ENCODE assay signal across 10 mouse cellular contexts in the genomic region with DNA sequence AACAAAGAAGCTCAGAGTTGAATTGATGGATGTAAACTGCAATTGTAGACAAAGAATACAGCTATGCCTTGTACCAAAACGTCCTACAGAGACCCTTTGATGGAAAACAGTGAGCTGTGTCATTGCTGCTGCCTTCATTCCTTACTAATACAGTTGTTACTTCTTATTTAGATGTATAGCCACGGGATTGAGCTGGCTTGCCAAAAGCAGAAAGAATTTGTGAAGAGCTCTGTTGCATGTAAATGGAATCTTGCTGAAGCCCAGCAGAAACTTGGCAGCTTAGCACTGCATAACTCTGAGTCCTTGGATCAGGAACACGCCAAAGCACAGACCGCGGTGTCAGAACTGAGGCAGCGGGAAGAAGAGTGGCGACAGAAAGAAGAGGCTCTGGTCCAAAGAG. TPM values are rescaled to one million over a fixed set of nuclear protein-coding genes. Genes with fewer than 3 reads are reported as not detected.
DNase-seq lines count a peak whose midpoint lies in the region; ATAC-seq and TF ChIP-seq lines count a peak whose summit lies in the region.
"Had no signal": no experiment of that assay in that cellular context is flagged by ENCODE, and none has a peak within 500 bp of the region (broad histone marks: within the 10 kb centered on the region; RNA-seq: fewer than 3 reads in every experiment).

No protein-coding gene starts in this region.

- no peak for TF ChIP-seq POLR2A in lung, adult 2 months (IDR thresholded peaks at IDR 0.05; ENCODE audit: borderline replicate concordance, extremely low read depth, low read depth, low read length)

- ATAC-seq in lung, postnatal 0 days = no peak
- ATAC-seq: activated CD4-positive, CD25-positive, alpha-beta regulatory T cell, adult 4 months had no signal

- H3K27me3 ChIP-seq in lung, postnatal 0 days (replicated peaks; ENCODE audit: insufficient read depth, low read length) = no peaks in the 10 kb centered on the region
- H3K27me3 ChIP-seq: megakaryocyte, embryonic 14.5 days had no signal

- no peak for TF ChIP-seq CTCF in lung, postnatal 0 days (IDR thresholded peaks at IDR 0.05)
- TF ChIP-seq CTCF in lung, adult 2 months (IDR thresholded peaks at IDR 0.05; ENCODE audit: insufficient read depth, low read length) = no peak

- 67% methylated on average over 7 of the region's 7 CpGs for WGBS in lung, postnatal 0 days
- 69% methylated on average over 7 of the region's 7 CpGs for WGBS in lung, adult 2 months

- H3K9me3 ChIP-seq in lung, postnatal 0 days (ENCODE audit: low read length) = no peaks in the 10 kb centered on the region; the same call in 1 of the 2 replicates
- H3K9me3 ChIP-seq: megakaryocyte, embryonic 14.5 days had no signal

- no peak overlapping the region for H3K27ac ChIP-seq in lung, postnatal 0 days (ENCODE audit: low read length)

- peaks cover 9% of the 10 kb centered on the region; the same call in 1 of the 2 replicates for H3K36me3 ChIP-seq in lung, postnatal 0 days (ENCODE audit: insufficient read depth, low read length)

- H3K4me3 ChIP-seq in lung, postnatal 0 days (ENCODE audit: low read depth, low read length) = no peak overlapping the region
- no peak overlapping the region for H3K4me3 ChIP-seq in lung, adult 2 months (replicated peaks; ENCODE audit: extremely low read depth, low read depth, low read length)
- H3K4me3 ChIP-seq: megakaryocyte, embryonic 14.5 days had no signal

- TF ChIP-seq EP300 in lung, postnatal 0 days (IDR thresholded peaks at IDR 0.05) = no peak

- intact Hi-C loops in heart, postnatal 14 days (cut with DNase I) = loop anchor here (5.0 kb wide), 3 partner anchors 52 to 257 kb away; a partner anchor contains a TSS

- peak; percentile 32 to 56 for DNase-seq in cerebellum, postnatal 10 days
- DNase-seq in cerebellum, postnatal 36 days = no peak
- DNase-seq in lung, postnatal 0 days (ENCODE audit: low spot score) = peak; percentile 18
- no peak for DNase-seq in lung, adult 2 months
- DNase-seq in heart, postnatal 14 days = peak; percentile 21 to 42
- peak; percentile 74 to 80 for DNase-seq in right cerebral cortex, postnatal 10 days (ENCODE audit: low spot score in 2 of 2)
- no peak for DNase-seq in embryo, embryonic 10 days (ENCODE audit: low spot score)
- DNase-seq in spleen, postnatal 36 days (ENCODE audit: low spot score in 2 of 2) = no peak

- H3K9ac ChIP-seq in lung, postnatal 0 days (replicated peaks; ENCODE audit: low read depth) = no peak overlapping the region

- no peaks in the 10 kb centered on the region for H3K4me1 ChIP-seq in lung, postnatal 0 days (ENCODE audit: insufficient read depth, low read depth, low read length)
- peaks cover 2% of the 10 kb centered on the region; the same call in 1 of the 2 replicates for H3K4me1 ChIP-seq in lung, adult 2 months (ENCODE audit: control insufficient read depth, insufficient read depth, low read length)

- H3K4me2 ChIP-seq in lung, postnatal 0 days (replicated peaks; ENCODE audit: low read depth, low read length) = no peak overlapping the region

RNA-seq across cellular contexts. Expression of a gene that starts 4.7 kb away (rescaled TPM):
- 21.2 and 23.4 TPM in 2 replicates for polyA plus RNA-seq in lung, postnatal 0 days (2015; fragmentation: Nextera tagmentation; extraction: Ambion mirVana)
- polyA plus RNA-seq in lung, adult 2 months (2012; rRNA removed) = 9.2 and 14.8 TPM in 2 replicates
- 10 to 100 TPM; 67.5 to 74.0 TPM for total RNA-seq in heart, postnatal 14 days (2021)

RNA-seq across cellular contexts. Expression of a gene that starts 27.3 kb away (rescaled TPM):
- polyA plus RNA-seq in lung, postnatal 0 days (2015; fragmentation: Nextera tagmentation; extraction: Ambion mirVana) = 5.9 and 6.7 TPM in 2 replicates
- 2.0 and 3.6 TPM in 2 replicates for polyA plus RNA-seq in lung, adult 2 months (2012; rRNA removed)
- total RNA-seq in heart, postnatal 14 days (2021) = 10 to 100 TPM; 14.2 to 14.9 TPM

RNA-seq across cellular contexts. Expression of a gene that starts 31.1 kb away (rescaled TPM):
- 9.8 and 9.9 TPM in 2 replicates for polyA plus RNA-seq in lung, postnatal 0 days (2015; fragmentation: Nextera tagmentation; extraction: Ambion mirVana)
- 13.6 and 15.9 TPM in 2 replicates for polyA plus RNA-seq in lung, adult 2 months (2012; rRNA removed)
- total RNA-seq in heart, postnatal 14 days (2021) = 1 to 10 TPM; 6.1 to 6.2 TPM

RNA-seq across cellular contexts. Expression of a gene that starts 52.9 kb away (rescaled TPM):
- 79.3 and 81.1 TPM in 2 replicates for polyA plus RNA-seq in lung, postnatal 0 days (2015; fragmentation: Nextera tagmentation; extraction: Ambion mirVana)
- 69.3 and 73.6 TPM in 2 replicates for polyA plus RNA-seq in lung, adult 2 months (2012; rRNA removed)
- 10 to 100 TPM; 86.6 to 88.6 TPM for total RNA-seq in heart, postnatal 14 days (2021)

Comparison
In these comparisons a context has a peak if more than half of its experiments do, and no peak if none do; other contexts are left out.
1. DNase-seq: peak in cerebellum, postnatal 10 days (2 of 2), lung, postnatal 0 days (single experiment), heart, postnatal 14 days (2 of 2) and right cerebral cortex, postnatal 10 days (2 of 2); none in cerebellum, postnatal 36 days (0 of 2), lung, adult 2 months (single experiment), embryo, embryonic 10 days (single experiment) and spleen, postnatal 36 days (0 of 2).